Comparison of ENCODE assay signal across 8 mouse cellular contexts in genomic region chr7:118976414-118977166, GRCm38 (mm10). TPM values are rescaled to one million over a fixed set of nuclear protein-coding genes. Genes with fewer than 3 reads are reported as not detected.
A peak's percentile ranks its signal among the peaks of the same experiment; 100 is the strongest.
DNase-seq lines count a peak whose midpoint lies in the region; ATAC-seq and TF ChIP-seq lines count a peak whose summit lies in the region.

No protein-coding gene starts in this region.

- no peak; the same call in 1 of the 2 replicates for ATAC-seq in embryonic facial prominence, embryonic 11.5 days (replicated peaks; ENCODE audit: insufficient number of reproducible peaks, low FRiP score, low TSS enrichment, low read depth)
- peak; percentile 31; the same call in 1 of the 2 replicates for ATAC-seq in stomach, postnatal 0 days (ENCODE audit: low FRiP score, low TSS enrichment)

- H3K36me3 ChIP-seq in embryonic facial prominence, embryonic 11.5 days (replicated peaks; ENCODE audit: control insufficient read depth, insufficient read depth, low read depth, low read length) = no peaks in the 10 kb centered on the region
- peaks cover 3% of the 10 kb centered on the region; the same call in 1 of the 2 replicates for H3K36me3 ChIP-seq in stomach, postnatal 0 days (ENCODE audit: control insufficient read depth, insufficient read depth, low read length)

- 30% methylated on average over 14 of the region's 14 CpGs for WGBS in embryonic facial prominence, embryonic 11.5 days
- 24% methylated on average over 12 of the region's 14 CpGs for WGBS in stomach, postnatal 0 days

- H3K9me3 ChIP-seq in embryonic facial prominence, embryonic 11.5 days (replicated peaks; ENCODE audit: control insufficient read depth, low read length) = no peaks in the 10 kb centered on the region
- H3K9me3 ChIP-seq in stomach, postnatal 0 days (ENCODE audit: control insufficient read depth, low read length) = no peaks in the 10 kb centered on the region

- no peaks in the 10 kb centered on the region for H3K27me3 ChIP-seq in embryonic facial prominence, embryonic 11.5 days (ENCODE audit: control insufficient read depth, insufficient read depth, low read length)
- H3K27me3 ChIP-seq in stomach, postnatal 0 days (ENCODE audit: control insufficient read depth, insufficient read depth, low read length) = no peaks in the 10 kb centered on the region

- no peaks in the 10 kb centered on the region for H3K4me1 ChIP-seq in embryonic facial prominence, embryonic 11.5 days (ENCODE audit: control insufficient read depth, insufficient read depth, low read length)
- H3K4me1 ChIP-seq in stomach, postnatal 0 days (replicated peaks; ENCODE audit: control insufficient read depth, insufficient read depth) = no peaks in the 10 kb centered on the region

- H3K4me2 ChIP-seq in embryonic facial prominence, embryonic 11.5 days (ENCODE audit: low read depth, low read length) = no peak overlapping the region
- no peak overlapping the region for H3K4me2 ChIP-seq in stomach, postnatal 0 days (replicated peaks; ENCODE audit: low read depth)

- no peak overlapping the region; the same call in 1 of the 2 replicates for H3K9ac ChIP-seq in embryonic facial prominence, embryonic 11.5 days (replicated peaks; ENCODE audit: low read length)
- no peak overlapping the region for H3K9ac ChIP-seq in stomach, postnatal 0 days (ENCODE audit: low read length)

- no peak overlapping the region for H3K27ac ChIP-seq in embryonic facial prominence, embryonic 11.5 days (replicated peaks; ENCODE audit: low read depth, low read length)
- peak overlapping the region; percentile 89 for H3K27ac ChIP-seq in layer of hippocampus, adult 2 months
- no peak overlapping the region for H3K27ac ChIP-seq in stomach, postnatal 0 days (replicated peaks)

- TF ChIP-seq CTCF in layer of hippocampus, adult 2 months (conservative IDR thresholded peaks at IDR 0.05) = no peak
- no peak for TF ChIP-seq CTCF in stomach, postnatal 0 days (IDR thresholded peaks at IDR 0.05; ENCODE audit: low read depth)

- no peak overlapping the region for H3K4me3 ChIP-seq in embryonic facial prominence, embryonic 11.5 days (ENCODE audit: low read depth, low read length)
- peak overlapping the region; percentile 35 for H3K4me3 ChIP-seq in layer of hippocampus, adult 2 months
- no peak overlapping the region for H3K4me3 ChIP-seq in stomach, postnatal 0 days (ENCODE audit: low read depth, low read length)

- DNase-seq in thymus, postnatal 25 days = peak; percentile 27
- DNase-seq in thymus, postnatal 0 days (ENCODE audit: low spot score) = no peak
- DNase-seq in embryonic facial prominence, embryonic 11.5 days (ENCODE audit: low spot score) = peak; percentile 42
- peak; percentile 74 for DNase-seq in heart, adult 8-10 months (ENCODE audit: low spot score)
- peak; percentile 68 to 77 for DNase-seq in layer of hippocampus, adult 2 months (ENCODE audit: low spot score in 2 of 2)
- DNase-seq in mesoderm, embryonic 11.5 days (ENCODE audit: low read depth, low spot score) = peak; percentile 52
- no peak for DNase-seq in stomach, postnatal 0 days (ENCODE audit: low spot score)
- no peak for DNase-seq in adrenal gland, postnatal 36 days

- TF ChIP-seq EP300 in stomach, postnatal 0 days (optimal IDR thresholded peaks at IDR 0.05) = no peak

RNA-seq across cellular contexts. Expression of gene Gprc5b, which starts 18.4 kb away (rescaled TPM):
- polyA plus RNA-seq in thymus, postnatal 0 days (2015; fragmentation: Nextera tagmentation; extraction: Ambion mirVana) = 0.55 and 0.57 TPM in 2 replicates
- 12.3 and 13.2 TPM in 2 replicates for polyA plus RNA-seq in embryonic facial prominence, embryonic 11.5 days (2014; fragmentation: Nextera tagmentation; extraction: Ambion mirVana)
- total RNA-seq in heart, adult 8-10 months (2022) = 10 to 100 TPM in 2 of 4 experiments, 1 to 10 TPM in 2; 9.2 to 13.8 (median 11.6) TPM
- total RNA-seq in layer of hippocampus, adult 2 months (2021) = 100 to 1,000 TPM; 124 to 134 TPM
- polyA plus RNA-seq in stomach, postnatal 0 days (2015; fragmentation: Nextera tagmentation; extraction: Ambion mirVana) = 0.96 and 1.5 TPM in 2 replicates
- 100 to 1,000 TPM; 111 to 184 TPM for total RNA-seq in adrenal gland, postnatal 36 days (2021)

Comparison
In these comparisons a context has a peak if more than half of its experiments do, and no peak if none do; other contexts are left out.
1. DNase-seq: peak in thymus, postnatal 25 days (single experiment), embryonic facial prominence, embryonic 11.5 days (single experiment), heart, adult 8-10 months (single experiment), layer of hippocampus, adult 2 months (2 of 2) and mesoderm, embryonic 11.5 days (single experiment); none in thymus, postnatal 0 days (single experiment), stomach, postnatal 0 days (single experiment) and adrenal gland, postnatal 36 days (0 of 2).
2. RNA of gene Gprc5b, which starts 18.4 kb away (total RNA-seq): 111 to 184 TPM in adrenal gland, postnatal 36 days and 124 to 134 TPM in layer of hippocampus, adult 2 months; 9.2 to 13.8 TPM in heart, adult 8-10 months; every median in the first group is over 4 times any median in the second.